Mouse (Mus musculus): ENCODE measurements around the gene Ralgps2.

The Ralgps2 gene

DNA sequence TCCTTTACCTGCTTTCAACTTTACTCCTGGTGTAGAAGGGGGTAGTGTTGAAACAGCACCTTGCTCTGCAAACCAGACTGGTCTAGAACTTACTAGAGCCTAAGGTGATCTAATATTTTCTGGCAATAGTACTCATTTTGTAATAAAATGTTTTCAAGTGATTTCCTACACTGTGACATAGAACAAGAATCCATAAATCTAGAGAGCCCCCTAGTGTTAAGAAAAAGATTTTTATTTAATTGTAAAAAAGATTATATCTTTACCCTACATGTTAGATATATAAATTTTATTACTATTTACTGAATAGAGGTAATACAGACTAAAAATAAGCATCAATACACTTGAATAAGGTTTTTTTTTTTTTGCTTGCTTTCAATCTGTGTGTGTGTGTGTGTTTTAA lies 29.6 kb downstream of the Ralgps2 start:
- no peak for DNase-seq (ENCODE audit: extremely low read depth, insufficient read length, low spot score)

DNA sequence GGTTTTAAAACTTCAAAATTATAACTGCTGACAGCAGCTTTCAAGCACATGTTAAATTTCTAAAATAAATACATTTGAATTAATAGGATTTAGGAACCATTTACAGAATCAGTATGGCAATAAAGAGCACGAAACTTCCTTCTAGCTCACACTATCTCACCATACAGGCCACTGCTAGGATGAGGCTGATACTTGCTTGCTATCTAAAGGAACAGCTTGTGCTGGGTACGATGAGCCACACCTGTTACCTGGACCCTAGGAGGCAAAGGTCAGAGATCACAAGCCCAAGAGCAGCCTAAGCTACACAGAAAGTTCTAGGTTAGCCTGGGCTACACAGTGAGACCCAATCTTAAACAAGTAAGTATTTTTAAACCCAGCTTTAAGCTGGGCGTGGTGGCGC lies 30.2 kb downstream of the Ralgps2 start:
- DNase-seq (ENCODE audit: extremely low read depth, insufficient read length, low spot score): no peak

GRCm38 (mm10) chr1:156905660-156906059 lies 33.8 kb downstream of the Ralgps2 start:
- no peak for DNase-seq (ENCODE audit: extremely low read depth, insufficient read length, low spot score)

- DNase-seq (ENCODE audit: extremely low read depth, insufficient read length, low spot score): no peak
Measured at GRCm38 (mm10) chr1:156903899-156904298, 35.5 kb downstream of the Ralgps2 start.

GRCm38 (mm10) chr1:156901689-156902088 lies 37.7 kb downstream of the Ralgps2 start:
- DNase-seq (ENCODE audit: extremely low read depth, insufficient read length, low spot score): no peak

DNA sequence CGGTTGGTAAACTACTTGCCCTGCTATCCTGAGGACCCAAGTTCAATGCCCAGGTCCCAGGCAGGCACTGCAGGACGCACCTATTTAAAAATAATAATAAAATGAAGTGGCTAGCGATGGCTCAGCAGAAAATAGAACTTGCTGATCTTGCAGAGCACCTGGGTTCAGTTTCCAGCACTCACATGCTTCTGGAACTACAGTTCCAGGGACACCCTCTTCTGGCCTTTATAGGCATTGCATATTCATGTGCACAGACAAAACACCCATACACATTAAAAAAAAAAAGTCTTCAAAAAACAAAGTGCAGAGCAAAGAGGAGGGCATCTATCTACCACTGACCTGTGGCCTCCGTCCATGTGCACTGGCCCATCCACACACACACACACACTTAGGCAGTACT lies 47.9 kb downstream of the Ralgps2 start:
- no peak for DNase-seq (ENCODE audit: extremely low read depth, insufficient read length, low spot score)

DNA sequence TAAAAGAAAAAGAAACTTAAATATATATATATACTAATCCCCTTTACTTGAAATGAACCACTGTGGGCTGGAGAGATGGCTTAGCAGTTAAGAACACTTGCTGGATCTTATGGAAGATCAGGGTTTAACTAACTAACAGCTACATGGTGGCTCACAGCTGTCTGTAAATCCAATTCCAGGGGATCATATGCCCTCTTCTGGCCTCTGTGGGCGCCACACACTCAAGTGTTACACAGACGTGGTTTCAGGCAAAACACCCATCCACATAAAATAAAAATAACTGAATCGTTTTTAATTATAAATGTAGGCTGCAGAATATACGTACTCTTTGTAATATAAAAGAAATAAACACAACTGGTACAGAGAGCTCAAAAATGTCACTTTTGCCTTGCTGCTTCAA lies 50.6 kb downstream of the Ralgps2 start:
- no peak for DNase-seq (ENCODE audit: extremely low read depth, insufficient read length, low spot score)

GRCm38 (mm10) chr1:156885879-156886278 lies 53.5 kb downstream of the Ralgps2 start:
- no peak for DNase-seq (ENCODE audit: extremely low read depth, insufficient read length, low spot score)

DNA sequence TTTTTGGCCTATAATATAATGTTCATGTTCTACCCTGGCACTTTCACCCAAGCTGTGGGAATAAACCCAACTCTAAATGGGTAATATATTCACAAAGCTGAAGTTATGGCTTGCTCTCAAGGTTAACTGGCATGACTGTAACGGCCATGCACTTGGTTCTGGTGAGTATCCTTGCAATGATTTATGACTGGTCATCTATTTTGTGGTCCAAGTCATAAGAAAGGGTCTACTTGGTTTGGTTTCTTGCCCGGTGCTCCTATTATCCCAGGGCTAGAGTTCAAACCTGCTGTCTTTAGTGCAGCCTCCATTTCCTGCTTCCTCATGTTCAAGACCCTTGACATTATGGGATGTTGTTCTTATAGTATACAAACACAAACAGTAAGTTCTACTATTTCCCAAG lies 54.6 kb downstream of the Ralgps2 start:
- no peak for DNase-seq (ENCODE audit: extremely low read depth, insufficient read length, low spot score)

- no peak for DNase-seq (ENCODE audit: extremely low read depth, insufficient read length, low spot score)
Measured at GRCm38 (mm10) chr1:156870616-156871015, 68.8 kb downstream of the Ralgps2 start.

DNA sequence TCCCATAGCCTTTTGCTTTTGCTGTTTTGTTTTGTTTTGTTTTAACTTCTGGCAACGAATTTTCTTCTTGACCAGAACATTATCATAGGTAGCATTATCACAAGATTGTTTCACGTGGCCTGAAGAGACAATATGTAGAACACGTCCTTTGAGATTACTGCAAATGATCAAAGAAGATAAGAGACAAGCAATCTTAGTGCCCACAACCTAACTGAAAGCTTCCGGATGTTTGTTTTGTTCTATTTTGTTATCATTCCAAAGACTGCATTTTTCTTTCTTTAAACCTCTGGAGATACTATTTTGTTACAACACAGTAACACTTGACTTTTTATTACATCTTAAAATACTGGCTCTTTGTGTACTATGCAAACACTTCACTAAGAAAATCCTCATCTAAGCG lies 69.4 kb downstream of the Ralgps2 start:
- DNase-seq (ENCODE audit: extremely low read depth, insufficient read length, low spot score): no peak

GRCm38 (mm10) chr1:156864240-156864639 lies 75.2 kb downstream of the Ralgps2 start:
- no peak for DNase-seq (ENCODE audit: extremely low read depth, insufficient read length, low spot score)

- DNase-seq (ENCODE audit: extremely low read depth, insufficient read length, low spot score): no peak
Measured at GRCm38 (mm10) chr1:156863726-156864125, 75.7 kb downstream of the Ralgps2 start.

- DNase-seq (ENCODE audit: extremely low read depth, insufficient read length, low spot score): peak; percentile 19
Measured at GRCm38 (mm10) chr1:156861475-156862043, 77.9 kb downstream of the Ralgps2 start.

DNA sequence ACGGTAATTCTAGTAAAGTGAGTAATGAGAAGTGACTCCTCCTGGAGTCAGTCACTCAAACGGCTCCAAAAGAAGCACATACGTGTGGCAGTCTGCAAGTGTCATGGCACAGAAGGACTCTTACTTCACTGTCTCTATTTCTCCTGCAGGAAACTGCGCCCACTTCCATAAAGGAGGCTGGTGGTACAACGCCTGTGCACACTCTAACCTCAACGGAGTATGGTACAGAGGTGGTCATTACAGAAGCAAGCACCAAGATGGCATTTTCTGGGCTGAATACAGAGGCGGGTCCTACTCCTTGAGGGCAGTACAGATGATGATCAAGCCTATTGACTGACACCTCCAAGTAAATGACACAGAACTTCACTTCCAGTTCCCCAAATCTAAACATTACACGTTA lies 79.2 kb downstream of the Ralgps2 start:
- DNase-seq (ENCODE audit: extremely low read depth, insufficient read length, low spot score): no peak

- no peak for DNase-seq (ENCODE audit: extremely low read depth, insufficient read length, low spot score)
Measured at GRCm38 (mm10) chr1:156859711-156860250, 79.6 kb downstream of the Ralgps2 start.

DNA sequence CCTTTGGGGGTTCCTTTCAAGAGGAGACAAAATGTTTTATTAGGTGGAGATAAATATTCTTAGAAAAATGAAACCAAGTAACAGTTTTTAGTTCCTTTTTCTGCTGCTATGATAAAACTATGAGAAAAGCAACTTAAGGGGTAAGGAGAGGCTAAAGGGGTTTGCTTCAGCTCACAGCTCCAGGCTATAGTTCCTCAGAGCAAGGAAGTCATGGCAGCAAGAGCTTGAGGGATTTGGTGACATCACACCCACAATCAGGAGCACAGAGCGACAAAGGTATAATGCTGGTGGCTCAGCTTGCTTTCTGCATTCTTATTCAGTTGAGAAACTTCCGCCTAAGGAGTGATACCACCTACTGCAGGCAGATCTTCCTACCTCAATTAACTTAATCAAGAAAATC lies 80.3 kb downstream of the Ralgps2 start:
- DNase-seq (ENCODE audit: extremely low read depth, insufficient read length, low spot score): no peak

GRCm38 (mm10) chr1:156856666-156857065 lies 82.8 kb downstream of the Ralgps2 start:
- DNase-seq (ENCODE audit: extremely low read depth, insufficient read length, low spot score): no peak

DNA sequence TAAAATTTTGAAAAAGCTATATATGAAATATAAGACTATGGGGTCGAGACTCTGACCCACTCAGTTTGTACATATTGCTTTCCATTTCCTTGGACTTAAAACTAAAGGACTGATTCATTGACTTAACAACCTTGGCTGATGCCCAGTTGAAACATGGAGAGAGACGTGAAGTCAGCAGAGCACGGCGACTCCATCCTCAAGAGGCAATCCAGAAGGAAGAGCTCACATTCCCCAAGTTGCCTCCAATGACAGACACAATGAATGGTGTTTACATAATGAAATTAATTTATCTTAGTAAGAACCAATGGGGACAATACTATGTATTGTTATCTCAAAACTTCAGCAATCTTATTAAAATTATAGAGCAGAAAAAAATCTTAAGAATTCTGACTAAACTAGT lies 84.9 kb downstream of the Ralgps2 start:
- no peak for DNase-seq (ENCODE audit: extremely low read depth, insufficient read length, low spot score)

DNA sequence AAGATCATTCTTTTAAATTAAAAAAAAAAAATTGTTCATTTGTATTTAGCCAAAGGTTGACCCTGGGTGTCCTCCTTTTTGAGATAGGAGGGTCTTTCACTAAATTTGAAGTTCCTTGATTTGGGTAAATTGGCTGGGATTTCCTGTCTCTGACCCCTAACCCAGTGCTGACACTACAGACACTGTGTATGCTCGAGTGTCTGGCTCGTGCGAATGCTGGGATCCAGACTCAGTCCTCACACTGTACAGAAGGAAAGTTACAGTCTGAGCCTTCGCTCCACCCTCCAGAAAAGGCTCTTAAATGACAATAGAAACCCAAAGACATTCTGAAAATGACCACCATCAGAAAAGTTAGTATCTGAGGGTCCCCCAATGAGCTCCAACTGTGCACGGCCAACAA lies 86.6 kb downstream of the Ralgps2 start:
- DNase-seq (ENCODE audit: extremely low read depth, insufficient read length, low spot score): no peak

- DNase-seq (ENCODE audit: extremely low read depth, insufficient read length, low spot score): no peak
Measured at GRCm38 (mm10) chr1:156852409-156852808, 87.0 kb downstream of the Ralgps2 start.

DNA sequence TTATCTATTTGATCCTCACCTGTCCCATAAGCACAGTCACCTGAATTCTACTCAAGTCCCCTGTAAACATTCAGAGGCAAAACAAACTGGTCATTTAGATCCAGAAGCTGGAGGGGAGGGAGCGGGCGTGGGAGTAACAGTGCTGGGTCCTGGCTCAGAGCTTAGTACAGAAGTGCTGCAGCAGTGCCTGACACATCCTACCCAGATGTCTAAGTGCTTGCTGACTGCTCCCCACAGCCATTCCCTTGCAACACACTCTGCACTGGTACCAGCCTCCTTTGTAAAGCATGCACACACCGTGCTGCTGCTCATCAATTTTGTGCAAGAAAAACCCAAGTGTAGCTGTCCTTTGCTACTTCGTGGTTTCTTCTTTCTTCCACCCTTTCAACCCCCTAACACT lies 92.3 kb downstream of the Ralgps2 start:
- DNase-seq (ENCODE audit: extremely low read depth, insufficient read length, low spot score): no peak

Data from 3134 (cell line).